Mouse (Mus musculus): ENCODE results near the gene Kif15. TPM values are rescaled to one million over a fixed set of nuclear protein-coding genes. Genes with fewer than 3 reads are reported as not detected.

Kif15 gene
- polyA plus RNA-seq (2012; rRNA removed) = 1.4 and 2.9 TPM in 2 replicates

- DNase-seq (ENCODE audit: low read depth in 1 of 2, low spot score in 2 of 2) = peak; percentile 80 to 83
- H3K36me3 ChIP-seq (ENCODE audit: control insufficient read depth, insufficient read depth, low read length) = peaks cover 3% of the 10 kb centered on the region
- under 1% methylated on average over 64 of the region's 64 CpGs for WGBS
- H3K4me1 ChIP-seq (ENCODE audit: control insufficient read depth, insufficient read depth, insufficient read length) = 0 out of 2 replicates have a peak, but pooled peaks cover 4% of the 10 kb centered on the region
- peak within 1 kb of the TSS; percentile 95 for H3K4me3 ChIP-seq (ENCODE audit: extremely low read depth, insufficient read depth, insufficient read length)
- TF ChIP-seq CTCF (IDR thresholded peaks at IDR 0.05; ENCODE audit: extremely low read depth, insufficient read depth, insufficient read length, insufficient replicate concordance) (peak; percentile 13; the same call in 1 of the 2 replicates), POLR2A (IDR thresholded peaks at IDR 0.05; ENCODE audit: low read depth, low read length) (no peak)
- no peaks in the 10 kb centered on the region for H3K27me3 ChIP-seq (ENCODE audit: control insufficient read depth, insufficient read depth, low read length)
- H3K27ac ChIP-seq (ENCODE audit: insufficient read depth, low read length) = peak within 1 kb of the TSS; percentile 88
Observed at GRCm38 (mm10) chr9:122950643-122951475, at the start of gene Kif15, which contains the start of gene 1110059G10Rik. Kif15 (plus strand) TSS chr9:122951046. 1110059G10Rik (minus strand) TSS chr9:122951000.

- H3K4me3 ChIP-seq (ENCODE audit: extremely low read depth, insufficient read depth, insufficient read length) = no peak overlapping the region
- no peak for DNase-seq (ENCODE audit: low read depth in 1 of 2, low spot score in 2 of 2)
- no peaks in the 10 kb centered on the region for H3K36me3 ChIP-seq (ENCODE audit: control insufficient read depth, insufficient read depth, low read length)
- no peaks in the 10 kb centered on the region for H3K4me1 ChIP-seq (ENCODE audit: control insufficient read depth, insufficient read depth, insufficient read length)
- no peak for TF ChIP-seq POLR2A (IDR thresholded peaks at IDR 0.05; ENCODE audit: low read depth, low read length)
- TF ChIP-seq CTCF (IDR thresholded peaks at IDR 0.05; ENCODE audit: extremely low read depth, insufficient read depth, insufficient read length, insufficient replicate concordance) = no peak
- H3K27me3 ChIP-seq (ENCODE audit: control insufficient read depth, insufficient read depth, low read length) = no peaks in the 10 kb centered on the region
- H3K27ac ChIP-seq (ENCODE audit: insufficient read depth, low read length) = no peak overlapping the region
- 69% methylated on average over 2 of the region's 2 CpGs for WGBS
Observed at GRCm38 (mm10) chr9:122901047-122901446, 49.8 kb upstream of the Kif15 start.

GRCm38 (mm10) chr9:122902717-122903535 lies 47.9 kb upstream of the Kif15 start:
- no peaks in the 10 kb centered on the region for H3K27me3 ChIP-seq (ENCODE audit: control insufficient read depth, insufficient read depth, low read length)
- no peaks in the 10 kb centered on the region for H3K4me1 ChIP-seq (ENCODE audit: control insufficient read depth, insufficient read depth, insufficient read length)
- 28% methylated on average over 32 of the region's 32 CpGs for WGBS
- no peak for TF ChIP-seq CTCF (IDR thresholded peaks at IDR 0.05; ENCODE audit: extremely low read depth, insufficient read depth, insufficient read length, insufficient replicate concordance)
- TF ChIP-seq POLR2A (IDR thresholded peaks at IDR 0.05; ENCODE audit: low read depth, low read length) = no peak
- no peak overlapping the region for H3K27ac ChIP-seq (ENCODE audit: insufficient read depth, low read length)
- H3K36me3 ChIP-seq (ENCODE audit: control insufficient read depth, insufficient read depth, low read length) = no peaks in the 10 kb centered on the region
- no peak for DNase-seq (ENCODE audit: low read depth in 1 of 2, low spot score in 2 of 2)
- H3K4me3 ChIP-seq (ENCODE audit: extremely low read depth, insufficient read depth, insufficient read length) = peak overlapping the region; percentile 32

GRCm38 (mm10) chr9:122922436-122922835 lies 28.4 kb upstream of the Kif15 start:
- 48% methylated on average over 3 of the region's 3 CpGs for WGBS
- TF ChIP-seq POLR2A (IDR thresholded peaks at IDR 0.05; ENCODE audit: low read depth, low read length) (no peak), CTCF (IDR thresholded peaks at IDR 0.05; ENCODE audit: extremely low read depth, insufficient read depth, insufficient read length, insufficient replicate concordance) (no peak)
- no peak overlapping the region for H3K4me3 ChIP-seq (ENCODE audit: extremely low read depth, insufficient read depth, insufficient read length)
- H3K27me3 ChIP-seq (ENCODE audit: control insufficient read depth, insufficient read depth, low read length) = peaks cover 6% of the 10 kb centered on the region
- DNase-seq (ENCODE audit: low read depth in 1 of 2, low spot score in 2 of 2) = no peak
- no peaks in the 10 kb centered on the region for H3K36me3 ChIP-seq (ENCODE audit: control insufficient read depth, insufficient read depth, low read length)
- H3K4me1 ChIP-seq (ENCODE audit: control insufficient read depth, insufficient read depth, insufficient read length) = peaks cover 4% of the 10 kb centered on the region; the same call in 1 of the 2 replicates
- no peak overlapping the region for H3K27ac ChIP-seq (ENCODE audit: insufficient read depth, low read length)

GRCm38 (mm10) chr9:122922936-122923381 lies 27.9 kb upstream of the Kif15 start, which contains the start of gene Zfp105:
Zfp105 (plus strand) TSS chr9:122923072.
- no peak within 1 kb of the TSS; the same call in 1 of the 2 replicates for H3K27ac ChIP-seq (ENCODE audit: insufficient read depth, low read length)
- peaks cover 6% of the 10 kb centered on the region for H3K27me3 ChIP-seq (ENCODE audit: control insufficient read depth, insufficient read depth, low read length)
- no peak for TF ChIP-seq CTCF (IDR thresholded peaks at IDR 0.05; ENCODE audit: extremely low read depth, insufficient read depth, insufficient read length, insufficient replicate concordance)
- no peak for TF ChIP-seq POLR2A (IDR thresholded peaks at IDR 0.05; ENCODE audit: low read depth, low read length)
- DNase-seq (ENCODE audit: low read depth in 1 of 2, low spot score in 2 of 2) = peak in 1 of 2 experiments; percentile 3
- H3K4me3 ChIP-seq (ENCODE audit: extremely low read depth, insufficient read depth, insufficient read length) = peak within 1 kb of the TSS; percentile 60
- no peaks in the 10 kb centered on the region for H3K36me3 ChIP-seq (ENCODE audit: control insufficient read depth, insufficient read depth, low read length)
- peaks cover 4% of the 10 kb centered on the region; the same call in 1 of the 2 replicates for H3K4me1 ChIP-seq (ENCODE audit: control insufficient read depth, insufficient read depth, insufficient read length)
- WGBS = 5% methylated on average over 42 of the region's 43 CpGs

- DNase-seq (ENCODE audit: low read depth in 1 of 2, low spot score in 2 of 2) = no peak
- Histone ChIP-seq H3K27ac (ENCODE audit: insufficient read depth, low read length) (no peak overlapping the region), H3K36me3 (ENCODE audit: control insufficient read depth, insufficient read depth, low read length) (no peaks in the 10 kb centered on the region), H3K4me3 (ENCODE audit: extremely low read depth, insufficient read depth, insufficient read length) (no peak overlapping the region), H3K27me3 (ENCODE audit: control insufficient read depth, insufficient read depth, low read length) (no peaks in the 10 kb centered on the region), H3K4me1 (ENCODE audit: control insufficient read depth, insufficient read depth, insufficient read length) (no peaks in the 10 kb centered on the region)
- WGBS = 82% methylated on average over 3 of the region's 3 CpGs
- TF ChIP-seq POLR2A (IDR thresholded peaks at IDR 0.05; ENCODE audit: low read depth, low read length) (no peak), CTCF (IDR thresholded peaks at IDR 0.05; ENCODE audit: extremely low read depth, insufficient read depth, insufficient read length, insufficient replicate concordance) (no peak)
Observed at GRCm38 (mm10) chr9:122928915-122929314, 21.9 kb upstream of the Kif15 start.

All from spleen, adult 2 months (tissue).